Mouse (Mus musculus) bone marrow, adult 2 months (tissue): Measurements from ENCODE around the gene Gpr137.

ENCODE experiments used
- CTCF ChIP-seq: fragments of 200-500 bp; IDR thresholded peaks from 2 replicates; pipeline ENCODE4 v1.5.1; 2011; ENCODE audit warnings: low read length, control low read depth; ENCODE audit not compliant: control insufficient read depth, insufficient read depth
- POLR2A ChIP-seq: fragments of 200-500 bp; IDR thresholded peaks from 2 replicates; pipeline ENCODE4 v1.6.1; 2011; ENCODE audit warnings: low read depth, mild to moderate bottlenecking, control low read depth, low read length, borderline replicate concordance; ENCODE audit not compliant: control insufficient read depth

DNA sequence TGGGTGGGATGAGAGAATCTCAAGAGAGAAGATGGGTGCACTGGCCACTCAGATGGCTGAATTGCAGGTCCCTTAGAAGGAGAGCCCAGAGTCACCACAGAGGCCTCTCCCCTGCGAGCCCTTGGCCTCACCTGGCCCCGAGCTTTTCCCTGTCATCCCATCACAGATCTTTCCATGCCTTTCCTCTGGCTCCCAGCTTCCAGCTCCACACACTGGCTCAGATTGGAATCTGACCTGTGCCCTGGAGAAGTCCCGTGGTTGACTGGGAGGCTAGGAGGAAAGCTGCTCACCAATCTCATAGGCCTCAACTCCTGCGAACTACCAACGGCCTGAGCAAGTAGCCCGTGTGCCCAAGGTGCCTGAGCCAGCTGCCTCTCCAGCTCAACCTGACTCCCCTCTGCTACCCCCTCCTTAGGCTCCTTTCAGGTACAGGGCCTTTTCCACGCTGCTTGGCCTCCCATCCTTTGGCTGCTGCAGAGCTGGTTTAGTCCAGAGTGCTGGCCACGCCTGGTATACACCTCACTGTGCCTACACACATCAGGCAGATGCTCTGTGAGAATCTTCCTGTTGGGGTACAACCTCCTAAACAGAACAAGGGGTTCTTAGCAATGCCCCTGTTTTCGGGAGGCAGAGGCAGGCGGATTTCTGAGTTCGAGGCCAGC is 36.7 kb downstream of the Gpr137 start:
- TF ChIP-seq CTCF (no peak), POLR2A (no peak)
